Mouse (Mus musculus) liver, adult 2 months (tissue): ENCODE measurements around the gene Tex14. TPM values are rescaled to one million over a fixed set of nuclear protein-coding genes. Genes with fewer than 3 reads are reported as not detected.

Experiments used
- DNase-seq: peaks from one replicate; pipeline ENCODE4 v3.0.0-alpha.2; 2011; ENCODE audit warnings: low read depth, low spot score; ENCODE audit errors: extremely low read depth
- H3K27ac ChIP-seq: fragments of 200-500 bp; replicated peaks from 2 replicates; pipeline ENCODE4 v1.5.1; 2012; ENCODE audit warnings: low read depth, mild to moderate bottlenecking, control low read depth, inconsistent platforms, low read length; ENCODE audit not compliant: insufficient read depth
- H3K27me3 ChIP-seq: fragments of 200-500 bp; 2 replicates; pipeline ENCODE4 v1.6.1; 2012; ENCODE audit warnings: mild to moderate bottlenecking, moderate library complexity, low read length, inconsistent platforms; ENCODE audit not compliant: control insufficient read depth, insufficient read depth
- H3K36me3 ChIP-seq: fragments of 200-500 bp; 2 replicates; pipeline ENCODE4 v1.6.1; 2012; ENCODE audit warnings: low read length, inconsistent platforms; ENCODE audit not compliant: control insufficient read depth, insufficient read depth
- H3K4me1 ChIP-seq: fragments of 200-500 bp; 2 replicates; pipeline ENCODE4 v1.6.1; 2011; ENCODE audit warnings: low read length; ENCODE audit not compliant: control insufficient read depth, insufficient read depth
- H3K4me3 ChIP-seq: fragments of 200-500 bp; 2 replicates; pipeline ENCODE4 v1.5.1; 2011; ENCODE audit warnings: low read depth, mild to moderate bottlenecking, control low read depth, low read length, moderate library complexity; ENCODE audit not compliant: insufficient read depth
- H3K79me2 ChIP-seq: fragments of 200-500 bp; 2 replicates; pipeline ENCODE4 v1.6.1; 2012; ENCODE audit warnings: inconsistent platforms, mild to moderate bottlenecking, low read length, moderate library complexity; ENCODE audit not compliant: control insufficient read depth, insufficient read depth
- H3K9ac ChIP-seq: fragments of 200-500 bp; 2 replicates; pipeline ENCODE4 v1.6.1; 2012; ENCODE audit warnings: low read depth, mild to moderate bottlenecking, control low read depth, inconsistent platforms, low read length
- CTCF ChIP-seq: fragments of 200-500 bp; IDR thresholded peaks from 2 replicates; pipeline ENCODE4 v1.5.1; 2011; ENCODE audit warnings: low read depth, low read length, control low read depth
- POLR2A ChIP-seq: fragments of 200-500 bp; IDR thresholded peaks from 2 replicates; pipeline ENCODE4 v1.6.1; 2011; ENCODE audit warnings: low read length, control low read depth; ENCODE audit not compliant: insufficient read depth; ENCODE audit errors: extremely low read depth
- WGBS: fragments of 180-500 bp; shearing (Covaris S2); methylation state at CpG from one replicate; pipeline ENCODE4 v1.1.7; 2018; 5-methylcytosine and 5-hydroxymethylcytosine counted together
- polyA plus RNA-seq: library from polyadenylated mRNA; depleted of rRNA; stranded (reverse); fragments of >200 nt; gene quantifications from 2 replicates; pipeline ENCODE4 v1.2.3, GENCODE M21; 2012
- total RNA-seq: library from RNA; depleted of rRNA; stranded (reverse); fragments of >200 nt; gene quantifications from 2 replicates; pipeline ENCODE4 v1.2.3, GENCODE M21; 2014

The Tex14 gene
- total and polyA plus RNA-seq, 2 experiments = 0.02 to 0.28 TPM

DNA sequence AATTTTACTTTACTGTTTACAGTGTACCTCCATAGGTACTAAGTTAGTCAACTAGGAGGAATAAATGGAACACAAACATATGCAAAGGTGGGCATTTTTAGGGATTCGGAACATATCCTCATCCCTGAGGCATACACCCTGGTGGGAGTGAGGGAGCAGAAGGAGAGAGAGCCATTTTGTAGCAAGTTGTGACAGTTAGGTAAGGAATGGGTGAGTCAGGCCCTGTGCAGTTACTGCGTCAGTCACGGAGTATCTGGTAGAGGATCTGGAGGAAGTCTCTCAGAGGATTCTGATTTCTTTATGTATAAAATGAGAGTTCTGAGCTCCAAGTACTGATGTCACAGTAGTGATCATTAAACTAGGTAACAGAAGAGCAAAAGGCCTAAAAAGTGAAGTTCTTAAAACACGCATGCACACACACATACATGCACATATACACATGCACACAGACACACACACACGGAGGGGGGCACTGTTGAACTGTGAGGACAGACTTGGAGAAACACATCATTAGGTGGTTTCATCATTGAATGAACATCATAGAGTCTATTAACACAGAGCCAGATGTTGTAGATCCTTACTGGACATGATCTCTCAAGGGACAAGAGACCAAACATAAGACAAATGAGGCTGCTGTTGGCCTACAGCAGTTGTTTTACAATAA is 182.5 kb downstream of the Tex14 start:
- no peak overlapping the region for H3K27ac ChIP-seq
- H3K36me3 ChIP-seq = no peaks in the 10 kb centered on the region
- WGBS = 92% methylated on average over 5 of the region's 5 CpGs
- H3K79me2 ChIP-seq = peaks cover 3% of the 10 kb centered on the region; the same call in 1 of the 2 replicates
- peaks cover 18% of the 10 kb centered on the region for H3K4me1 ChIP-seq
- H3K27me3 ChIP-seq = no peaks in the 10 kb centered on the region
- no peak overlapping the region for H3K4me3 ChIP-seq
- DNase-seq = no peak
- no peak overlapping the region for H3K9ac ChIP-seq
- no peak for TF ChIP-seq CTCF
- no peak for TF ChIP-seq POLR2A

GRCm38 (mm10) chr11:87589605-87590004 is 184.7 kb downstream of the Tex14 start:
- Histone ChIP-seq H3K36me3 (no peaks in the 10 kb centered on the region), H3K79me2 (peaks cover 8% of the 10 kb centered on the region; the same call in 1 of the 2 replicates), H3K4me3 (no peak overlapping the region), H3K9ac (no peak overlapping the region), H3K27ac (no peak overlapping the region), H3K27me3 (no peaks in the 10 kb centered on the region), H3K4me1 (peaks cover 23% of the 10 kb centered on the region)
- TF ChIP-seq POLR2A (no peak), CTCF (no peak)
- 78% methylated on average over 8 of the region's 8 CpGs for WGBS
- DNase-seq = no peak

- Histone ChIP-seq H3K4me1 (peaks cover 25% of the 10 kb centered on the region), H3K36me3 (no peaks in the 10 kb centered on the region), H3K79me2 (peaks cover 12% of the 10 kb centered on the region; the same call in 1 of the 2 replicates), H3K9ac (peak overlapping the region; percentile 93), H3K27ac (peak overlapping the region; percentile 97), H3K4me3 (peak overlapping the region; percentile 77), H3K27me3 (no peaks in the 10 kb centered on the region)
- TF ChIP-seq CTCF (no peak), POLR2A (no peak)
- WGBS = under 1% methylated on average over 25 of the region's 25 CpGs
- DNase-seq = peak; percentile 34
Measured at GRCm38 (mm10) chr11:87590841-87591525, 186.1 kb downstream of the Tex14 start.

DNA sequence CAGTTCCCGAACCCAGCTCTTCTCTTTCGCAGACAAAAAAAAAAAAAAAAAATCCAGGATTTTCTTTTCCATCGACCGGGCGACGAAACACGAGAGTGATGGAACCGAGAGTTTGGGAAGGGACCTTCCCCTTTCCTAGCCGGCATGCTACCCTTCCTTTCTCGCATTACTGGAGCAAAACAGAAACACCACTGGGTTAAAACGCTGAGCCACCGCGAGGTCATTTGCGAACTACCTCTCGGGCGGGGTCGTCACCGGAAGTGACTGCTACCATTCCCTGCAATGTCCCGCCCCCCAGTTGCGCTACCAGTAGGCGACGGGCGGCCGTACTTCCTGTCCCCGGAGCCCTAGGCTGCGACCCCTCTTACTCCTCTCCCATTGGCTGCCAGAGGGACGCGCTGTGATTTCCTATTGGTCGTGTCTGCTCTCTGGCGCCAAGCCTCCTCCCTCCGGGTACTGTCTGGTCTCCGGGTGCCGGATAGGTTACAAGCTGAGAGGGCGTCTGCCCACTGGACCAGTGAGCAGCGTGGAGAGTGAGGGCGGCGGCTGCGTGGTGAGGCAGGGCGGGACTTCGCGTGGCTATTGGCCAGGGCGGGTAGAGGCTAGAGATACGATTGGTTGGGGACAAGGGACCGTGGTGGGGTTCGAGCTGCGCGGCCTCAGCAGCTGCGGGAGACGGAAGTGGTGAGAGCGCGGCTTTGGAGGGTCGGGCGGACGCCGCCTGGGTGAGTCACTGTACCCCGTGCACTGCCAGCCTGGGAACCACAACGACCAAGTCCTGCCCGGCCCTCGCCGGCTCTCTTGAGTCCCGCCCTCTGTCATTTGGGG is 186.9 kb downstream of the Tex14 start, which contains the start of gene Mtmr4:
TSS of gene Mtmr4 (plus strand) at position 637 of the 828 bp plus-strand sequence.
- TF ChIP-seq POLR2A (peak; percentile 84), CTCF (no peak)
- peaks cover 12% of the 10 kb centered on the region; the same call in 1 of the 2 replicates for H3K79me2 ChIP-seq
- DNase-seq = peak; percentile 97
- no peaks in the 10 kb centered on the region for H3K27me3 ChIP-seq
- WGBS = under 1% methylated on average over 61 of the region's 61 CpGs
- H3K27ac ChIP-seq = peak within 1 kb of the TSS; percentile 97
- H3K36me3 ChIP-seq = no peaks in the 10 kb centered on the region
- peaks cover 23% of the 10 kb centered on the region for H3K4me1 ChIP-seq
- H3K4me3 ChIP-seq = peak within 1 kb of the TSS; percentile 77
- H3K9ac ChIP-seq = peak within 1 kb of the TSS; percentile 93

DNA sequence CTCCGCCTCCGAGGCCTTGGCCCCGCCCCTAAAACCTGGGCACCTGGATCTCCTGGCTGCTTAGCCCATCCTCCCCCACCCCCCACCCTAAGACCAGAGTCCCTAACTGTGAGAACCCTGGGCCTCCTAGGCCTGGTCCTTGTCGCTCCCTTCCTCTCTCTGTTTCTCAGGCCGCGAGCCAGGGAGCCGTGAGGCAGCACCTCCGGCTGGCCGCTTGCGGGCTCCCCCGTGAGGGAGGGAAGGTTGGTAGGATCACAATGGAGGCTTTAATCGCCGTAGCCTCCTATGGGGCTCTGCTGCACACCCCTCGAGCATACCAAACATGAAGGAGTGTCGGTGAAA is 187.5 kb downstream of the Tex14 start:
- H3K4me1 ChIP-seq = peaks cover 22% of the 10 kb centered on the region
- H3K4me3 ChIP-seq = peak overlapping the region; percentile 71
- H3K27ac ChIP-seq = peak overlapping the region; percentile 91
- H3K27me3 ChIP-seq = no peaks in the 10 kb centered on the region
- TF ChIP-seq POLR2A (no peak), CTCF (no peak)
- peak overlapping the region; percentile 81 for H3K9ac ChIP-seq
- peaks cover 12% of the 10 kb centered on the region; the same call in 1 of the 2 replicates for H3K79me2 ChIP-seq
- WGBS = under 1% methylated on average over 15 of the region's 15 CpGs
- DNase-seq = no peak
- peaks cover 3% of the 10 kb centered on the region; the same call in 1 of the 2 replicates for H3K36me3 ChIP-seq
